Comparison of ENCODE assay signal across 27 mouse cellular contexts in the genomic region with DNA sequence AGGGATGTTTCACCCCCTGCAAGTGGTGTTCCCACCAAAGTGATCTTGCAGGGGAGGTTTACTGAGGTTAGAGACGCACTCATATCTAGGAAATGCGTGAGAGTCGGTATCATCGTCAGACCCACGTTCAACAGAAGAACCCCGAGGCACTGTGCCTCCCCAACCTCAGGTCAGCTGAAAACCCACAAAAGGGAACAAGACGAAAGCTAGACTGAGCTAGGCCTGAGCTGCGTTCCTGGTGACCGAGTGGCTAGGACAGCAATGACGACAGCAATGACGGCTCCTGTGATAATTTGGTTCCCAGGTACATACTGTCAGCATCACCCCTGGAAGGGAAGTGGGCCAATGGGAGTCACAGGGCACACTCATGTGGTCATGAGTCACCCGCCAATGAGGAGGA.
A peak's percentile ranks its signal among the peaks of the same experiment; 100 is the strongest.
DNase-seq lines count a peak whose midpoint lies in the region; ATAC-seq and TF ChIP-seq lines count a peak whose summit lies in the region.
"Had no signal": no experiment of that assay in that cellular context is flagged by ENCODE, and none has a peak within 500 bp of the region (broad histone marks: within the 10 kb centered on the region; RNA-seq: fewer than 3 reads in every experiment).

No protein-coding gene starts in this region.

- H3K36me3 ChIP-seq in heart, embryonic 11.5 days (ENCODE audit: control insufficient read depth, insufficient read depth, low read length), result no peaks in the 10 kb centered on the region
- H3K36me3 ChIP-seq in heart, postnatal 0 days (replicated peaks; ENCODE audit: control insufficient read depth, insufficient read depth, low read length), result 0 out of 2 replicates have a peak, but pooled peaks cover 5% of the 10 kb centered on the region
- no peaks in the 10 kb centered on the region; the same call in none of the 2 replicates for H3K36me3 ChIP-seq in splenic B cell, adult 2 months (ENCODE audit: control insufficient read depth, insufficient read depth, low read length, poor library complexity, severe bottlenecking)
- H3K36me3 ChIP-seq: midbrain, embryonic 13.5 days had no signal

- H3K27ac ChIP-seq in cerebellum, adult 2 months (ENCODE audit: insufficient read depth, low read length), result peak overlapping the region; percentile 91
- peak overlapping the region; percentile 35 for H3K27ac ChIP-seq in heart, embryonic 11.5 days (ENCODE audit: low read depth, low read length)
- peak overlapping the region; percentile 56 for H3K27ac ChIP-seq in heart, postnatal 0 days (ENCODE audit: low read depth)
- H3K27ac ChIP-seq: hindbrain, embryonic 10.5 days; hindbrain, postnatal 0 days; limb, embryonic 13.5 days; liver, embryonic 12.5 days; neural tube, embryonic 12.5 days had no signal

- no peak for TF ChIP-seq EP300 in heart, postnatal 0 days (IDR thresholded peaks at IDR 0.05; ENCODE audit: low read depth)

- no peak overlapping the region for H3K9ac ChIP-seq in heart, embryonic 11.5 days (ENCODE audit: low read depth, low read length)
- H3K9ac ChIP-seq in heart, postnatal 0 days (replicated peaks; ENCODE audit: low read depth, low read length), result no peak overlapping the region
- H3K9ac ChIP-seq: limb, embryonic 13.5 days; liver, embryonic 12.5 days; midbrain, embryonic 13.5 days; neural tube, embryonic 12.5 days had no signal

- no peaks in the 10 kb centered on the region for H3K27me3 ChIP-seq in cerebellum, adult 2 months (ENCODE audit: control insufficient read depth, insufficient read depth, low read length)
- H3K27me3 ChIP-seq in heart, embryonic 11.5 days (ENCODE audit: control insufficient read depth, insufficient read depth, low read length), result no peaks in the 10 kb centered on the region
- H3K27me3 ChIP-seq in heart, postnatal 0 days (ENCODE audit: control insufficient read depth, insufficient read depth, low read length), result no peaks in the 10 kb centered on the region
- no peaks in the 10 kb centered on the region for H3K27me3 ChIP-seq in splenic B cell, adult 2 months (ENCODE audit: control insufficient read depth, insufficient read depth, low read length, poor library complexity, severe bottlenecking)
- H3K27me3 ChIP-seq: limb, embryonic 13.5 days; liver, embryonic 12.5 days; midbrain, embryonic 13.5 days; neural tube, embryonic 12.5 days had no signal

- no peak for ATAC-seq in heart, embryonic 11.5 days (replicated peaks; ENCODE audit: insufficient number of reproducible peaks, low FRiP score, low TSS enrichment)
- ATAC-seq in heart, postnatal 0 days (ENCODE audit: insufficient read depth, low read depth), result 0 out of 2 replicates have a peak, but pooled peaks have one; percentile 7
- ATAC-seq: activated CD4-positive, CD25-positive, alpha-beta regulatory T cell, adult 4 months; hindbrain, postnatal 0 days; intestine, embryonic 16.5 days; liver, embryonic 12.5 days; midbrain, embryonic 13.5 days had no signal

- H3K4me3 ChIP-seq in cerebellum, adult 2 months (replicated peaks; ENCODE audit: insufficient read depth, low read depth, low read length), result no peak overlapping the region
- H3K4me3 ChIP-seq in heart, embryonic 11.5 days (ENCODE audit: low read depth, low read length), result no peak overlapping the region
- no peak overlapping the region for H3K4me3 ChIP-seq in heart, postnatal 0 days (ENCODE audit: low read depth, low read length)
- H3K4me3 ChIP-seq: hindbrain, embryonic 10.5 days; limb, embryonic 13.5 days; liver, embryonic 12.5 days; midbrain, embryonic 13.5 days; neural tube, embryonic 12.5 days had no signal

- TF ChIP-seq CTCF in cerebellum, adult 2 months (IDR thresholded peaks at IDR 0.05; ENCODE audit: borderline replicate concordance, insufficient read depth, low read depth, low read length), result no peak
- no peak for TF ChIP-seq CTCF in heart, postnatal 0 days (IDR thresholded peaks at IDR 0.05; ENCODE audit: low read depth)

- no peak for DNase-seq in cerebellum, adult 2 months
- no peak for DNase-seq in cerebellum, adult 18-20 months
- no peak for DNase-seq in heart, adult 18-20 months
- DNase-seq in heart, postnatal 0 days (ENCODE audit: low spot score), result no peak
- no peak for DNase-seq in heart, adult 8-10 months (ENCODE audit: low spot score)
- DNase-seq in splenic B cell, adult 2 months (ENCODE audit: low read depth, low spot score), result peak; percentile 14
- DNase-seq in kidney, postnatal 4 days, result no peak
- DNase-seq: adrenal gland, adult 8-10 months; cerebellum, adult 8-10 months; kidney, adult 9 months; kidney, postnatal 25 days; layer of hippocampus, adult 9-11 months; lung, adult 18-20 months; lung, postnatal 10 days; retina, postnatal 1 day; right cerebral cortex, postnatal 25 days; spleen, adult 18-20 months; thymus, postnatal 14 days had no signal

- no peak overlapping the region for H3K4me2 ChIP-seq in heart, embryonic 11.5 days
- H3K4me2 ChIP-seq in heart, postnatal 0 days (ENCODE audit: low read depth, low read length), result no peak overlapping the region
- H3K4me2 ChIP-seq: limb, embryonic 13.5 days; liver, embryonic 12.5 days; midbrain, embryonic 13.5 days; neural tube, embryonic 12.5 days had no signal

- WGBS in cerebellum, adult 2 months, result 83% methylated on average over 12 of the region's 12 CpGs
- 73% methylated on average over 12 of the region's 12 CpGs for WGBS in heart, embryonic 11.5 days (ENCODE audit: insufficient replicate concordance)
- WGBS in heart, postnatal 0 days, result 59% methylated on average over 12 of the region's 12 CpGs

- peaks cover 70% of the 10 kb centered on the region for H3K4me1 ChIP-seq in cerebellum, adult 2 months (ENCODE audit: control insufficient read depth, insufficient read depth, low read length)
- peaks cover 55% of the 10 kb centered on the region for H3K4me1 ChIP-seq in heart, embryonic 11.5 days (ENCODE audit: control insufficient read depth, insufficient read depth, low read length)
- peaks cover 54% of the 10 kb centered on the region for H3K4me1 ChIP-seq in heart, postnatal 0 days (ENCODE audit: control insufficient read depth, insufficient read depth)

- H3K9me3 ChIP-seq in heart, embryonic 11.5 days (replicated peaks; ENCODE audit: control insufficient read depth, low read length), result no peaks in the 10 kb centered on the region
- no peaks in the 10 kb centered on the region for H3K9me3 ChIP-seq in heart, postnatal 0 days (replicated peaks; ENCODE audit: control insufficient read depth, low read length)
- H3K9me3 ChIP-seq: hindbrain, embryonic 10.5 days; limb, embryonic 13.5 days; liver, embryonic 12.5 days; midbrain, embryonic 13.5 days; neural tube, embryonic 12.5 days had no signal

- no peak for TF ChIP-seq POLR2A in cerebellum, adult 2 months (IDR thresholded peaks at IDR 0.05; ENCODE audit: borderline replicate concordance, insufficient read depth, low read length)

Comparison
In these comparisons a context has a peak if more than half of its experiments do, and no peak if none do; other contexts are left out.
1. H3K27ac ChIP-seq: peak in every context shown above with its lines; median percentile 91 in cerebellum, adult 2 months; 56 in heart, postnatal 0 days; 35 in heart, embryonic 11.5 days.